Mouse (Mus musculus) liver, embryonic 12.5 days (tissue): ENCODE results near the gene Adam10. TPM values are rescaled to one million over a fixed set of nuclear protein-coding genes. Genes with fewer than 3 reads are reported as not detected.

Experiments
- ATAC-seq: fragments of 200-750 bp; cut with Nextera tagmentation; 2 replicates; pipeline ENCODE4 v1.8.0; 2017; ENCODE audit warnings: moderate number of reproducible peaks, mild to moderate bottlenecking, moderate library complexity
- H3K27ac ChIP-seq: fragments of 300-500 bp; sonication (generic); 2 replicates; pipeline ENCODE4 v1.5.1; 2016; ENCODE audit warnings: mild to moderate bottlenecking
- H3K27me3 ChIP-seq: fragments of 300-500 bp; sonication (generic); replicated peaks from 2 replicates; pipeline ENCODE4 v1.6.1; 2016; ENCODE audit warnings: mild to moderate bottlenecking, moderate library complexity
- H3K36me3 ChIP-seq: fragments of 300-500 bp; sonication (generic); 2 replicates; pipeline ENCODE4 v1.6.1; 2016; ENCODE audit warnings: mild to moderate bottlenecking, moderate library complexity
- H3K4me1 ChIP-seq: fragments of 300-500 bp; sonication (generic); 2 replicates; pipeline ENCODE4 v1.6.1; 2016
- H3K4me2 ChIP-seq: fragments of 300-500 bp; sonication (generic); 2 replicates; pipeline ENCODE4 v1.6.1; 2016; ENCODE audit warnings: mild to moderate bottlenecking, moderate library complexity
- H3K4me3 ChIP-seq: fragments of 300-500 bp; sonication (generic); 2 replicates; pipeline ENCODE4 v1.5.1; 2016; ENCODE audit warnings: mild to moderate bottlenecking, moderate library complexity
- H3K9ac ChIP-seq: fragments of 300-500 bp; sonication (generic); 2 replicates; pipeline ENCODE4 v1.6.1; 2016; ENCODE audit warnings: mild to moderate bottlenecking, moderate library complexity
- H3K9me3 ChIP-seq: fragments of 300-500 bp; sonication (generic); replicated peaks from 2 replicates; pipeline ENCODE4 v1.6.1; 2016; ENCODE audit warnings: mild to moderate bottlenecking, moderate library complexity
- WGBS: fragments of 180-500 bp; shearing (Covaris S2); methylation state at CpG from one replicate; pipeline ENCODE4 v1.1.7; 2016; ENCODE audit not compliant: insufficient replicate concordance; 5-methylcytosine and 5-hydroxymethylcytosine counted together
- polyA plus RNA-seq: library from polyadenylated mRNA; unstranded; fragments of >200 nt; fragmentation: Nextera tagmentation; extraction: Ambion mirVana; gene quantifications from 2 replicates; pipeline ENCODE4 v1.2.1, GENCODE M21; 2016

Gene Adam10
- 101 and 107 TPM in 2 replicates for polyA plus RNA-seq

DNA sequence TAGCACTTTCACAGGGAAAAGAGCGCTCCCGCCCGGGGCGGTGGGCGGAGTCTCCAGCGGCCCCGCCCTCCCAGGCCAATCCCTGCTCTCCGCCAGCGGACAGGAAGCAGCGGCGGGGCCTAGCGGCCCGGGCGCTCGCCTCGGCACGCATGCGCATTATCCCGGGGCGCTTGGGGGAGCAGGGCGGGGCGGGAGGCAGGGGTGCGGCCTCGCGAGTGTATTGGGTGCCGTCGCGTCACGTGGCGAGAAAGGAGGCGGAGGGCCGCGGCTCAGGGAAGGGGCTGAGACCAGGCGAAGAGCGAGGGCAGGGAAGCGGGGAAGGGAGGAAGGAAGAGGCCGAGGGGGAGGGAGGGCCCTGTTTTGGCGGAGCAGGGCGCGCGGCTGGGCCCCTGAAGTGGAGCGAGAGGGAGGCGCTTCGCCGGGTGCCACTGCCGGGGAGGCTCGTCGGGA, at the start of gene Adam10:
TSS of gene Adam10 (plus strand) at position 316 of the 450 bp plus-strand sequence.
- Histone ChIP-seq H3K9ac (peak within 1 kb of the TSS; percentile 100), H3K27me3 (no peaks in the 10 kb centered on the region), H3K9me3 (no peaks in the 10 kb centered on the region), H3K36me3 (peaks cover 9% of the 10 kb centered on the region; the same call in 1 of the 2 replicates), H3K27ac (peak within 1 kb of the TSS; percentile 99), H3K4me2 (peak within 1 kb of the TSS; percentile 69), H3K4me3 (peak within 1 kb of the TSS; percentile 99), H3K4me1 (peaks cover 51% of the 10 kb centered on the region)
- peak; percentile 97 for ATAC-seq
- WGBS = under 1% methylated on average over 48 of the region's 48 CpGs

DNA sequence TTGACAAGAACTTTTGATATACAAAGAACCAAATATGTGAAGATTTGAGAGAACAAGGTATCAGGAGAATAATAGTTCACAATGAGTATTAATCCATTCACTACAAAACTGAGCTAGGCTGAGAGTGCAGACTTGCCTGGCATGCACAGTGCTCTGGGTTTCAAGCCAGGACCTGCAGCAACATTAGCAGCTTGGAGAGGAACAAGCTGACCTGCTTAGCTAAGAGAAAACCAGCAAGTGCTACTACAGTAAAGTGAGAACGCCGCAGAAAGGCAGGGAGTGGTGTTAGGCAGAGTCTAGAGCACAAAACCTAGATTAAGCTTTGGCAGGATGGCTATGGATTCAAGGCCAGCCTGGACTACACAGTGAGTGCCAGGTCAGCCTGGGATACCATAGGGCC, 49.1 kb upstream of the Adam10 start:
- Histone ChIP-seq H3K4me1 (no peaks in the 10 kb centered on the region), H3K9me3 (no peaks in the 10 kb centered on the region), H3K36me3 (peaks cover 65% of the 10 kb centered on the region), H3K27me3 (no peaks in the 10 kb centered on the region), H3K4me2 (no peak overlapping the region), H3K4me3 (no peak overlapping the region), H3K9ac (no peak overlapping the region), H3K27ac (no peak overlapping the region)
- WGBS = 94% methylated on average over 2 of the region's 2 CpGs
- ATAC-seq = no peak

DNA sequence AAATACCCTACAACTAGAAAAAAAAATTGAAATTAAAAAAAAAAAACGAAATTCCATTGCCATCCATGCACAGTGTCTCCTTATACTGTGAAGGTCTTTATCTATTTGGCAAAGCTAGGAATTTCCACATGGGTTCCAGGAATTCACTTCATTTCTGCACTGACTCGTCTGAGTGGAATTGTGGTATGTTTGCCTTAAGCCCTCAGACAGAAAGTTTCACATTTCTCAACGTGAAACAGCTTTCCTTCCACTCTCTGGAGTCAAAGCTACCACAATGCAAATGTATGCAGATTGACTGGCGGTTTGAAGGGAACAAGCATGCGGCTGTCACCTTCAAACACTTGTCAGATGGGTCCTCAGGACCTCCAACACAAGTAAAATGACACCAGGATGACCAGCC, 47.1 kb upstream of the Adam10 start:
- WGBS = 40% methylated on average over 5 of the region's 5 CpGs
- no peaks in the 10 kb centered on the region for H3K4me1 ChIP-seq

DNA sequence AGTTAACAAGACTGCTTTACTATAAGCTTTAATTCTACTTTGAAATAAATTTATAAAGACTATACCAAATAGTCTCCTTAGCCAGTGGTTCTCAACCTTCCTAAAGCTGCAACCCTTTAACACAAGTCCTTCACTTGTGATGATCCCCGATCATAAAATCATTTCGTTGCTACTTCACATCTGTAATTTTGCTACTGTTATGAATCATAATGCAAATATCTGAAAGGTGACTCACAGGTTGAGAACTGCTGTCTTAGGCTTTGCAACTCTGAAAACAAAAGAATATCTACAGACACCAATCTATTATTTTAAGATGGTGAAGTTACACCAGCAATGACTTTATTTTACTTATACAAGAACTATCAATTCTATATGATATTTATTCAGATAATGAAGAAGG, 42.0 kb upstream of the Adam10 start:
- WGBS = 77% methylated on average over 2 of the region's 2 CpGs
- no peak for ATAC-seq
- Histone ChIP-seq H3K9me3 (no peaks in the 10 kb centered on the region), H3K4me3 (no peak overlapping the region), H3K27ac (no peak overlapping the region), H3K9ac (no peak overlapping the region), H3K4me1 (no peaks in the 10 kb centered on the region), H3K27me3 (no peaks in the 10 kb centered on the region), H3K4me2 (no peak overlapping the region), H3K36me3 (peaks cover 50% of the 10 kb centered on the region)

More for the DNA sequence above, 47.1 kb upstream of the Adam10 start:
- Histone ChIP-seq H3K36me3 (peaks cover 52% of the 10 kb centered on the region), H3K9ac (no peak overlapping the region), H3K27ac (no peak overlapping the region), H3K4me3 (no peak overlapping the region), H3K27me3 (no peaks in the 10 kb centered on the region), H3K9me3 (no peaks in the 10 kb centered on the region), H3K4me2 (no peak overlapping the region)
- no peak for ATAC-seq

DNA sequence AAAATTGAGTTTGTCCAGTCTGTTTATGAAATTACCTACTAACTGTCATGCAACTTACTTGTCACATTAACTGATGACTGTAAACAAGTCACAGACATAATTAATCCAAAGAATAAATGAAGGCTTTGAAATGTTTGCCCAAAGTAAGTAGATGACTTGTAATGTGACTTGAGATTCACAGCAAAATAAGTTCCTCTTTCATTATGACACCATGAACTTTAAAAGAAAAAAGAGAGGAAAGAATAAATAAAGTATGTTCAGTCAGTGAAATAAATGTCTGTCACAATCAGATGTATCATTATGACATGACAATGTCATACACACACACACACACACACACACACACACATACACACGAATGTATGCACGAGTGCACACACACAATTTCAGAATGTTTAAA, 28.5 kb upstream of the Adam10 start:
- ATAC-seq = no peak
- Histone ChIP-seq H3K4me1 (peaks cover 44% of the 10 kb centered on the region), H3K36me3 (peaks cover 48% of the 10 kb centered on the region), H3K27me3 (no peaks in the 10 kb centered on the region), H3K27ac (no peak overlapping the region), H3K9me3 (no peaks in the 10 kb centered on the region), H3K4me3 (no peak overlapping the region), H3K9ac (no peak overlapping the region), H3K4me2 (no peak overlapping the region)
- WGBS = 82% methylated on average over 2 of the region's 2 CpGs

DNA sequence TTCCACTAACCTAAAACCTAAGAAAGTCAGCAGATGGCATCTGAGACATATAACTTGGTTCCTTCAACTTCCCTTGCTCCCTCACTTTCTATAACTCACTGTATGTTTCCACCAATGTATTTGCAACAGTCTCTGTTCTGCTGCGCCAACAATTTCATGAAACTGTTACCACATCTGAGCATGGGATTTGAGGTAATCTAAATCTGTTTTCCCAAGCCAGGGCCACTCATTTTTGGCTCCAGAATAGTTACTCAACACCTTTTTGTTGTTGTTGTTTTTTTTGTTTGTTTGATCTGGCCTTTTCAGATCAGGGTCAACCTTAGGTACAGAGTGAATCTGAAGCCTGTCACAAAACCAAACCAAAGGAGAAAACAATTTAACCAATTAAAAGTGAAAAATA, 27.8 kb upstream of the Adam10 start:
- WGBS = 94% methylated on average over 1 of the region's 1 CpGs
- peaks cover 44% of the 10 kb centered on the region for H3K4me1 ChIP-seq
- no peaks in the 10 kb centered on the region for H3K27me3 ChIP-seq
- no peak overlapping the region for H3K4me3 ChIP-seq
- no peak overlapping the region for H3K27ac ChIP-seq
- ATAC-seq = no peak
- no peaks in the 10 kb centered on the region for H3K9me3 ChIP-seq
- peaks cover 46% of the 10 kb centered on the region for H3K36me3 ChIP-seq
- H3K9ac ChIP-seq = no peak overlapping the region
- no peak overlapping the region for H3K4me2 ChIP-seq

DNA sequence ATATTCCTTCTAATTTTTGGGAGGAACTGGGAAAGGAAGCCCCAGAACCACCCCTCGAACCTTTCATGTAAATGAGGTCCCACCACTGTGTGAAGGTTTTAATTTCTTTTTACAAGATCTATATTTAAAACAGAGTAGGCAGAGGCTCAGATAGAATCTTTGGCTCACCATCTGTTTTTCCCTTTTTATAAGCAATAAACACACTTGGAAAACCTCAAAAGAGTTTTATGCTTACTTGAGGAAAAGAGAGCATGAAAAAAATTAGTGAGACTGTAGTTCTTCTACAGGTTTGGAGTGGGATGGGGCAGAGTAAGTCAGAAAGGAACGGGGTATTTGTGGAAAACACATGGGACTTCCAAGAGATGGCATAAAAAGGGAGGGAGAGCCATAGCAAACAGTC, 26.6 kb upstream of the Adam10 start:
- peak overlapping the region; percentile 91 for H3K4me2 ChIP-seq
- H3K9me3 ChIP-seq = no peaks in the 10 kb centered on the region
- WGBS = 70% methylated on average over 2 of the region's 2 CpGs
- H3K4me1 ChIP-seq = peaks cover 44% of the 10 kb centered on the region
- ATAC-seq = no peak
- peak overlapping the region; percentile 16; the same call in 1 of the 2 replicates for H3K4me3 ChIP-seq
- H3K27ac ChIP-seq = no peak overlapping the region
- no peaks in the 10 kb centered on the region for H3K27me3 ChIP-seq
- H3K36me3 ChIP-seq = peaks cover 46% of the 10 kb centered on the region
- 0 out of 2 replicates have a peak overlapping the region, but pooled peaks have one; percentile 5 for H3K9ac ChIP-seq

DNA sequence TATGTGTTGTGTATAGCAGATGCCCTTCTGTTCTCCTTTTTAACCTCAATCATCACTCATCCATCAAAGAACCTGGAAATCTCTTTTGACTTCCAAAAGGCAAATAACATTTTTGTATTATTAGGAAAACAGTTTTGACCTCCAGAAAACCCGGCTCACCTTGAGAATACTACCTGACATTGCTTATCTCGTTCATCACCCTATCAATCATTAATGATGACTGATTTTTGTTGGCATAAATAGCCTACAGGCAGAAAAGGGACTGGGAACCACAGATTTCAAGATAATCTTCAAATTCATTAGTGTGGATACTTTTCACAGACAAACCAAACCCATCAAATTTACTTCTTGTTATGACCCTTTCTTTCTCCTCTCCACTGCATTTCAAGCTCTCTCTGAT, 24.9 kb upstream of the Adam10 start:
- no peaks in the 10 kb centered on the region for H3K27me3 ChIP-seq
- H3K4me2 ChIP-seq = peak overlapping the region; percentile 91
- H3K36me3 ChIP-seq = peaks cover 41% of the 10 kb centered on the region
- no peak overlapping the region for H3K27ac ChIP-seq
- ATAC-seq = no peak
- peaks cover 45% of the 10 kb centered on the region for H3K4me1 ChIP-seq
- peak overlapping the region; percentile 100 for H3K9ac ChIP-seq
- no peaks in the 10 kb centered on the region for H3K9me3 ChIP-seq
- 63% methylated on average over 2 of the region's 2 CpGs for WGBS
- peak overlapping the region; percentile 99 for H3K4me3 ChIP-seq

DNA sequence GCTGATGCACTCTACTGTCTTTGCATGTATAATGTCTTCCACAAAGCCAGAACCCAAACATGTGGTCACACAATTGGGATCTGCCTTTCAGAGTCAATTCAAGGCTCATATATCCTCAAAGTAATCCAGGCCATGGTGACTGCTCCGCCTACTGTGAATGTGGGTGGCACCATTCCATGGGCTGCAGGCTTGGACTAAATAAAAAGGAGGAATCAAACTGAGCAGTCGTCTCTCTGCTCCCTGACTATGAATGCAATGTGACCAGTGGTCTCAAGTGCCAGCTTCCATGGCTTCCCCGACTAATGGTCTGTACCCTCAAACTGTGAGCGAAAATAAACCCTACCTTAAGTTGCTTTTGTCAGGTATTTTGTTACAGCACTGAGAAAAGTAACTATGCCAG, 24.3 kb upstream of the Adam10 start:
- Histone ChIP-seq H3K9me3 (no peaks in the 10 kb centered on the region), H3K4me2 (peak overlapping the region; percentile 91), H3K36me3 (peaks cover 35% of the 10 kb centered on the region), H3K9ac (peak overlapping the region; percentile 100), H3K27me3 (no peaks in the 10 kb centered on the region), H3K4me1 (peaks cover 51% of the 10 kb centered on the region), H3K4me3 (peak overlapping the region; percentile 99), H3K27ac (0 out of 2 replicates have a peak overlapping the region, but pooled peaks have one; percentile 2)
- 80% methylated on average over 4 of the region's 4 CpGs for WGBS
- ATAC-seq = no peak

DNA sequence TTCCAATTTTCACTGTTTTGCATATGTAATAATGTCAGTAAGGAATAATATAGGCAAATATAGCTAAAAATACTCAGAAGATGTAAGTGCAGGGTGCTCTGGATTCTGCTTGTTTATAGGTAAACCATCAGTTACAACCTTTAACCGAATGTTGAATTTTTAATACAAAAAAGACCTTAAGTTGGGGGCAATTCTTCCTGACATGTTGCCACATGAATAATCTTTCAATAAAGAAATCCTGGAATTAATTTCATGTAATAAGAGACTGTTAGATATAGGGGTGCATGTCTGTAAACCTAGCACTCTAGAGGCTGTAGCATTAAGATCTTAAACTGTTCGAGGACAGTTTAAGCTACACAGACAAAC, 23.1 kb upstream of the Adam10 start:
- H3K4me3 ChIP-seq = peak overlapping the region; percentile 99
- peak overlapping the region; percentile 100 for H3K9ac ChIP-seq
- 23% methylated on average over 2 of the region's 2 CpGs for WGBS
- H3K36me3 ChIP-seq = peaks cover 26% of the 10 kb centered on the region
- no peaks in the 10 kb centered on the region for H3K9me3 ChIP-seq
- H3K4me2 ChIP-seq = peak overlapping the region; percentile 91
- peak overlapping the region; percentile 99 for H3K27ac ChIP-seq
- H3K4me1 ChIP-seq = peaks cover 58% of the 10 kb centered on the region
- ATAC-seq = no peak
- H3K27me3 ChIP-seq = no peaks in the 10 kb centered on the region

DNA sequence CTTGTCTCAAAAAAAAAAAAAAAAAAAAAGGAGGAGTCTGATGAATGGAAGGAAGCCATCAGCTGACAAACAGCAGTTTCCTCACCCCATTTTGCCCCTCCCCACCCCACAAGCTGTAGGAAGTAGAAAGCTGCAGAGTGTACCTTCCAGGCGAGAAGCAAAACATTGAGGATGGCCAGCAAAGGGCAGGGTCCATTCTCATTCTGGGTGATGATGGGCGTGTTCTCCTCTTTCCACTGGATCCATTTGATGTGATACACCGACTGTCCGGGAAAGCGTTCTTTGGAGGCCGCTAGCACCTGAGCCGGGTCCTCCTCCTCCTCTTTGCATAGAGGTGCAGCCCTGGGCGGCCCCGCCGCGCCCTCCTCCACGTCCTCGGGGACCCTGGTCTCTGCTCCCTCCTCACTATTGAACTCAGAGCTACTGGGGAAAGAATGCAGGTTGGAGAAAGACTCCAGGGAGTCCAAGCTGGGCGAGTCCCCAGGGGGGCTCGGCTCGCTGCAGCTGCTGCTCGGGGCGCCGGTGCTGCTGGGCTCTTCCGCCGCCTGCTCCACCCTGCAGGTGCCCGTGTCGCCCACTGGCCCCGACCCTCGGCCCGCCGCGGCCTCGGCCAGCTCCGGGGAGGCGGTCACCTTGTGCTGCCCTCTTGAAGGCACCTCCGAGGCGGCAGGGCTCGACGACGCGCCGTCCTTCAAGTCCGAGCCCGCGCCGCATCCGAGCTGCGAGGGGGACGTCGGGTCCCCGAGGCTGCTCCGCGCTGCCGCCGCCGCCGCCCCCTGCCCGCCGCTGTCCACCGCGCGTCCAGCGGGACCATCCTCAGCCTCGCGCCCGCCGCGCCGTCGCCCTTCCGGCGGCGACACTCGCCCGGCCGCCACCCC, 22.4 kb upstream of the Adam10 start, which contains the start of gene Gm10642:
TSS of gene Gm10642 (plus strand) at position 122 of the 878 bp plus-strand sequence.
- H3K4me2 ChIP-seq = peak within 1 kb of the TSS; percentile 91
- H3K4me3 ChIP-seq = peak within 1 kb of the TSS; percentile 99
- peak; percentile 50 for ATAC-seq
- H3K36me3 ChIP-seq = peaks cover 23% of the 10 kb centered on the region
- peak within 1 kb of the TSS; percentile 99 for H3K27ac ChIP-seq
- peak within 1 kb of the TSS; percentile 100 for H3K9ac ChIP-seq
- WGBS = under 1% methylated on average over 71 of the region's 72 CpGs
- no peaks in the 10 kb centered on the region for H3K27me3 ChIP-seq
- no peaks in the 10 kb centered on the region for H3K9me3 ChIP-seq
- H3K4me1 ChIP-seq = peaks cover 57% of the 10 kb centered on the region
